Mouse (Mus musculus) left cerebral cortex, postnatal 4 days (tissue): ENCODE measurements around the gene March11. TPM values are rescaled to one million over a fixed set of nuclear protein-coding genes. Genes with fewer than 3 reads are reported as not detected.
A peak's percentile ranks its signal among the peaks of the same experiment; 100 is the strongest.

Experiments
- DNase-seq: peaks from one replicate; pipeline ENCODE4 v3.0.0-alpha.2; 2022
- intact Hi-C: fragments of 180-260 bp; cut with DNase I; formaldehyde crosslinking; loops from one replicate; pipeline ENCODE4 v1.15.1; 2025
- total RNA-seq, 2 experiments: library from RNA; stranded (reverse); gene quantifications; 2 replicates each; pipeline ENCODE4 v1.2.3; 2021

March11 gene
- total RNA-seq, result 10 to 100 TPM; 14.0 to 15.8 TPM

DNA sequence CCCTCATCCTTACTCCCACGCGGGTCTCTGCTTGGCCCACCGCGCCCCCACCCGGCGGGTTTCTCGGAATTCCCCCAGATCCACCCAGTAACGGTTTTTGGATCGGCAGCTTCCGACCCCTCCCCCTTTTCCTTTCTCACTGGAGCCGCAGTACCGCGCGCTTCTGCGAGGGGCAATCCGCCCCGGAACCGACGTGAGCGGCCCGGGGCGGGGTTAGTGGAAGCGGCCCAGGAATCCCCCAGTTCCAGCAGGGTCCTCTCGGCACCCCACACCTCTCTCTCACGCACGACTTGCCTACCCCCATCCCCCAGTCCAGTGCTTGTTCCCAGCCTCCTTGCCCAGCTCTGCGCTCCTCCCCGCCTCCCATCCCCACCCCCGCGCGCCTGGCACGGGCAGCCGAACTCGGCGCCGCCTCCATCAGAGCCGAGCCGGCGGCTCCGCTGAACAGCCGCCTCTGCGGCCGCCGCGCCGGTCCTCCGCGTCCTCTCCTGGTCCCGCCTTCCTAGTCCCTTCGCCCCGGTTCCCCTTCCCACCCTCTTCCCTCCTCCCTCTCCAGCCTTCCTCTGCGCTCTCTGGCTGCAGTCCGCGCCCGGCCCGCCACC is at the start of gene March11:
TSS of gene March11 (plus strand) at position 420 of the 602 bp plus-strand sequence.
- DNase-seq, result peak; percentile 79
- intact Hi-C loops, result loop anchor here (5.0 kb wide), 1 partner anchor 311 kb away; no protein-coding TSS in a partner anchor

- intact Hi-C loops, result loop anchor here (2.0 kb wide), 1 partner anchor 46 kb away; no protein-coding TSS in a partner anchor
These were observed 46.5 kb upstream of the March11 start for GRCm38 (mm10) chr15:26262336-26262735.

DNA sequence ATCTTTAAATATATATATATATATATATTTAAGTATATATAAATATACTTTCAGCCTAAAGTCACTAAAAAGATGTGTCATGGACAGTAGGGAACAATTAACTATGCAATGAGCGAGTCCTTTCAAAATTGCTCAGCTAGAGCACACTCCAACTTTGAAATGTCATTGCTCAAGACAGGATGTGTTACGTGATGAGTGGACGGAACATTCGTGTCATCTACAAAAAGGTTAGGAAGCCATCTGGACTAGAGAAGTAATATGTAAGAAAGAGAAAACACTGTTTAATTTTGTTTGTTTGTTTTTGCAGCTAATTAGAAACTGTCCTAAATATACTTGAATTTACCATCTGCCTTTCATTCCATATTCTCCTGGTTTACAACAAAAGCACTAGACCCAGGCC is 39.3 kb upstream of the March11 start:
- intact Hi-C loops, result no loop called here

More at GRCm38 (mm10) chr15:26262336-26262735, 46.5 kb upstream of the March11 start:
- DNase-seq, result no peak

DNA sequence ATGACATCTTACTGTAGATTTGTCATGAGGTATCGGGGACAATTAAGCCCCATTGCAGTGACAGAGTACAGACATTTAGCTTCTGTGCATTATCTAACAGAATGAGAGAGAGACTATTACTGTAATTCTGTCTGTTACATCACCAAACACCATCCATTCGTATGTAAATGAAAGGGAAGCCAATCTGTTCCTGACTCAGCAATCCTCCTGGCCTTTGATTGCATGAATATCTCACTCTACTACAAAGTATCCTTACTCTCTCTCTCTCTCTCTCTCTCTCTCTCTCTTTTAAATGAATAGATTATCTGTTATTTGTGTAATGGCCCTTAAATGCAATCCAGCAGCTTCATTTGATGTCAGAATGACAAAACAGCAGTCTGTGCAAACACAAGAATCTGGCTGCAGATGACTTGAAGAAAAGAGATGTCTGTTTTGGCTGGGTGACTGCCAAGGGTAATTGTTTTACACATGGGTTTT is 32.8 kb upstream of the March11 start:
- intact Hi-C loops, result no loop called here

More for the DNA sequence above, 39.3 kb upstream of the March11 start:
- DNase-seq, result no peak

DNA sequence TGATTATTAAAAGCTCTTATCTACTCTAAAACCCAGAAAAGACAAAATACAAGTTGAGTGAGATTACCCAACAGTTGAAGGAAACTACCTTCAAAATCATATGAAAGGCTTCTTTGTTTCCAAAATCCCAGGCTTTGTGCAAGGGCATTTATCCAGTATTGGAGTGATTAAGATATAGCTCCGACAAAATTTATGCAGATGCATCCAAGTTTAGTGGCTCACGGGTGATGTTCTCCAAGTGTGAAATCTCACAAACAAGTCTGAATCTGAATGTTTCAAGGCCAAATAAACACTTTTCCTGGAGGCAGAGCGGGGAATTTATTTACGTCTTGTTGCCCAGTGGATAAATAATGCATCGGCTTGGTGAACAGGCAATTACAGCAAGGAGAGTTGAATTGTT is 32.2 kb upstream of the March11 start:
- DNase-seq, result no peak
- intact Hi-C loops, result no loop called here

More for the DNA sequence above, 32.8 kb upstream of the March11 start:
- no peak for DNase-seq

- intact Hi-C loops, result no loop called here
- DNase-seq, result no peak
These were observed 17.0 kb upstream of the March11 start for GRCm38 (mm10) chr15:26291871-26292270.

GRCm38 (mm10) chr15:26292811-26293210 is 16.0 kb upstream of the March11 start:
- intact Hi-C loops, result no loop called here
- no peak for DNase-seq

DNA sequence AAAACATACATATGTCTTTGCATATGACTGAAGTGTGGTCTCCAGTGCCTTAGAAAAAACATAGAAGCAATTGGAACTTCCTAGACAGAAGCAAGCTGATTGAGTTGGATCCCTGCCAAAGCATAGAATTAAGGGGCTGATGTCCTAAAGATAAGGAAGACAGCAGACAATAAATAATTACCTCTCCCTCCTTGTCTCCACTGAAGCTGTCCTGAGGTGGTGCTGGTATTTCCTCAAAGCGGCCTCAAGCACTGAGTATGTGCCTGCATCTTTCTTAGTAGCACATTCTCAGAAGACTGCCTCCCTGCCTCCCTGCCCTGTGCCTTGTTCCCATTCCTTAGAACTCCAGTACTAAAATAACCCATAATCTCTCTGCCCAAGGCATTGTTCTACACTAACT is 15.6 kb upstream of the March11 start:
- intact Hi-C loops, result no loop called here
- no peak for DNase-seq

- no peak for DNase-seq
- intact Hi-C loops, result no loop called here
These were observed 10.2 kb upstream of the March11 start for GRCm38 (mm10) chr15:26298668-26299067.

GRCm38 (mm10) chr15:26309291-26309931 is 563 bp downstream of the March11 start:
- intact Hi-C loops, result loop anchor here (5.0 kb wide), 1 partner anchor 312 kb away; no protein-coding TSS in a partner anchor
- peak; percentile 54 for DNase-seq

DNA sequence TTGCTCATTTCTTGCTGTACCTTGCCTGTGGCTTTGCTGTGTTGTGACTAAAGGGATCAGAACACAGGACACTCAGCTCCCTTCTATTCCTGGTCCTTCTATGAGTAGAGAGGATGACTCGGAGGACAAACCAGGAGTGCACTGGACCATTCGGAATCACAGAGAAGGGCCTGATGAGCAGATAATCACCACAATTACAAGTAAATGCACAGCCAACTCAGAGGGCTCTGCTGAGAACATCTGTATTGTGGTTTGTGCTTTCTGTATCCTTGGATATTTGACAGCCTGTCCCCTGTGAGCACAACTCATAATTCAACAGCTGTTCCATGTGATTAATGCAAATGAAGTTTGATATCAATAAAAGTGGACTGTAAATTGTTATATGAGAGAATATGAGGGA is 11.0 kb downstream of the March11 start:
- no peak for DNase-seq
- intact Hi-C loops, result no loop called here

DNA sequence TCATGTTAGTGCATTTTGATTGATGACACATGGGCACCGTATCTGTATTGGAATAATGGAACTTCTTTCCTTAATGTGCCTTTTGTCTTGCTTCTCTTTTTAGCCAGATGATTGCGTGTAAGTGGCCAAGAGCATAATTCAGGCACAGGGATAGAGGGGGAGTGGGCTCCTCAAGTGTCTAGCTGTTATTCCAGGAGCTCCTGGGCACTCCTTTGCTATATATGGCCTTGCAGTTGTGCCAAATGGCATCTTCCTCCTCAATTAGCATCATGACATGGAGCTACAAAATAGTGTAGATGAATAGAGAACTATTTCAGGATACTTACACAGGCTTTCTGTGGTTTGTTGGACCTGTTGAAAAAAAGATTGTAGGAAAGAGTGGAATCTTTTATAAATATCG is 11.6 kb downstream of the March11 start:
- DNase-seq, result no peak
- intact Hi-C loops, result no loop called here

DNA sequence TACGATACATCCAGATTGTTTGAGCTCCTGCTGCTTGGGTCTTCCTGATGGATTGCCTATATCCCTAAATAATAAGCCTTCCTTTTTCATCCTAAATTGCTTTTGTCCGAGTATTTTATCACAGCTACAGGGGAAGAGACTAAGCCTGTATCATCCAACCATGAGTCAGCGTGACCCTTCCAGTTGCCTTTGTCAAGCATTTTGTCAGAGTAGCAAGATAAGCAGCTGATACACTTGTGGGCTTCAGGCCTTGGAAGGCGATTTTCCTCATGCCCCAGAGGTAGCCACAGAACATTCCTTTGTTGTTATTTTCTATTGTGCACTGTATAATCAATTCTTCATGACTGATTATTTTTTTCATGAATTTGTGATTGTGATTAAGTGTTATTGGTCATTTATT is 14.0 kb downstream of the March11 start:
- intact Hi-C loops, result no loop called here
- DNase-seq, result no peak

DNA sequence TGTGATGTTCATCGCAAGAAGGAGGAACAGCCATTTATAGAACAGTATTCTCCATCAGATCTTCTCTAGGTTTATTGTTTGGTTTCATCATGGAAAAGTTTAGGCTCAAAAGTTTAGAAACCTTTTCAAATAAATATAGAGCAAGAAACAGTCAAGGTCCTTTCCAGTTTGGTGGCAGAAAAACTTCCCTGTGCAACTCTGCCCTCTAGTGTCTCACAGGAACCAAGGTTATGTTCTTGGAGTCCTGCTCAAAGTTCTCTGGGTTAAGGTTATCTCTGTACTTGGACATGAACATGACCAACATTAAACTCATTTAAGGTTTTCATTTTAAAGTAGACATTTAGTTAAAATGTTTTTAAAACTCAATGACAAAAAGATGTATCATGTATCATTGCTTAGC is 18.3 kb downstream of the March11 start:
- intact Hi-C loops, result loop anchor here (5.0 kb wide), 1 partner anchor 330 kb away; no protein-coding TSS in a partner anchor
- DNase-seq, result peak; percentile 22

GRCm38 (mm10) chr15:26335791-26336190 is 26.9 kb downstream of the March11 start:
- intact Hi-C loops, result no loop called here
- DNase-seq, result no peak

GRCm38 (mm10) chr15:26337775-26338174 is 28.9 kb downstream of the March11 start:
- intact Hi-C loops, result no loop called here
- no peak for DNase-seq

GRCm38 (mm10) chr15:26338343-26338742 is 29.5 kb downstream of the March11 start:
- intact Hi-C loops, result no loop called here
- DNase-seq, result no peak

DNA sequence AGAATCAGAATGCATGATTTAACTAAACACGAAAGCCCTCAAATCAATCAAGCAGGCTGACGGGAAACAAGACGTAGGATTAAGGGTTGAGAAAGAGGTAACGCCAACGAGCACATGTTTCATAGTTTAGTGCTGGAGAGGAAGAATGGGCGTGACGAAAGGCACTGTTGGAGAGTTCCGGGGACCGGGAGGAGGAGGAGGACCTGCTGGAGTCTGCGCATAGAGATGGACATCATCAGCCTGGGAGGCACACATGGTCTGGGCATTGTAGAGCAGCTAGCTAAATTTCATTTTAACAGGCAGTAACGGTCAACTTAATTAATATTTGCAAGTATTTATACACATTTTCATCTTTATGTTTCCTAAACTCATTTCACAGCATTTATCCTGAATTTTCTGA is 31.6 kb downstream of the March11 start:
- intact Hi-C loops, result no loop called here
- no peak for DNase-seq

DNA sequence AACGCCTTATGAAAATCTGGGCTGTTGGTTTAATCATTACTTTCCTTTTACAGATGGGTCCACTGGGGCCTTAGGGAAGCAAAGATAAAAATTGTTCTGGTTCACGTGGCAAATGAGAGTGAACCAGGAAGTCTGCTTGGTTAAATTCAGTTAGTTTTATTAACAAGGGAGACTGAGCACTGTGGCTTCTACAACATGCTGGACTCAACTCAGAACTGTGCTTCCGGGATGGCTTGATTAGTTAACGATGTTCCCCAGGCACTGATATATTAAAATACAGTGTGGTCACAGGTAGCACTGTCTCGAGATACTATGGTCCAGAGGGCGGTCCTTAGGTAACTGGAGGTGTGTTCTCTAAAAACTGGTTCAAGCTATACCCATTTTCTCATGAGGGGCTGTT is 32.1 kb downstream of the March11 start:
- intact Hi-C loops, result no loop called here
- no peak for DNase-seq

GRCm38 (mm10) chr15:26344329-26344728 is 35.5 kb downstream of the March11 start:
- intact Hi-C loops, result no loop called here
- no peak for DNase-seq

DNA sequence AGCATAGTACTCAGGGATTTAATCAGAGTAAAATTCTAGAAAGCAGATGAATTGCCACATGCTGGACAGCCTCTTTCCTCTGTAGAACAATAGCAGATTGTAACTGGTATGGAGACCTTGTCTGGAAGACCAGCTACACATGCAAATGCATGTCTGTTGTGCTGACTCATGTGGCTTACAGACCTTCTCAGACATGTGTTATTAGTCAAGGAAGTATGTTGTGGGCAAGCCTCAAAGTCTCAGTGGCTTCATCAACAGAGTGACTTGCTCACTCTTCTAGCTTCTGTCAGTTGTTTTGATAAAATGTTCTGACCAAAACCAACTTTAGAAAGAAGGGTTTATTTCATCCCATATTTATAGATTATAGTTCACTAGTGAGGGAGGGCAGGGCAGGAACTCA is 44.8 kb downstream of the March11 start:
- no peak for DNase-seq
- intact Hi-C loops, result no loop called here

- peak; percentile 25 for DNase-seq
- intact Hi-C loops, result no loop called here
These were observed 56.5 kb downstream of the March11 start for GRCm38 (mm10) chr15:26365344-26365743.
